Mouse (Mus musculus) left cerebral cortex, adult 9 months (tissue): Measurements from ENCODE around the gene Btbd35f14.
"Not testable (repeated sequence)": the region's sequence is repeated elsewhere in the genome, so short reads cannot be mapped to it uniquely, and the experiment has no call there.

Source experiments
- DNase-seq, 2 experiments: peaks; one replicate each; pipeline ENCODE4 v3.0.0; 2022; ENCODE audit warnings: low spot score in 2 of 2

Btbd35f14 gene

GRCm38 (mm10) chrX:33702249-33702648, at the start of gene Btbd35f14:
Btbd35f14 (minus strand) TSS chrX:33702349.
- DNase-seq: not testable (repeated sequence)

GRCm38 (mm10) chrX:33656872-33657271, 45.3 kb downstream of the Btbd35f14 start, which contains the start of gene Btbd35f13:
Btbd35f13 (plus strand) TSS chrX:33657172.
- DNase-seq: not testable (repeated sequence)
